Mouse (Mus musculus): ENCODE measurements around the gene Naa80.

DNA sequence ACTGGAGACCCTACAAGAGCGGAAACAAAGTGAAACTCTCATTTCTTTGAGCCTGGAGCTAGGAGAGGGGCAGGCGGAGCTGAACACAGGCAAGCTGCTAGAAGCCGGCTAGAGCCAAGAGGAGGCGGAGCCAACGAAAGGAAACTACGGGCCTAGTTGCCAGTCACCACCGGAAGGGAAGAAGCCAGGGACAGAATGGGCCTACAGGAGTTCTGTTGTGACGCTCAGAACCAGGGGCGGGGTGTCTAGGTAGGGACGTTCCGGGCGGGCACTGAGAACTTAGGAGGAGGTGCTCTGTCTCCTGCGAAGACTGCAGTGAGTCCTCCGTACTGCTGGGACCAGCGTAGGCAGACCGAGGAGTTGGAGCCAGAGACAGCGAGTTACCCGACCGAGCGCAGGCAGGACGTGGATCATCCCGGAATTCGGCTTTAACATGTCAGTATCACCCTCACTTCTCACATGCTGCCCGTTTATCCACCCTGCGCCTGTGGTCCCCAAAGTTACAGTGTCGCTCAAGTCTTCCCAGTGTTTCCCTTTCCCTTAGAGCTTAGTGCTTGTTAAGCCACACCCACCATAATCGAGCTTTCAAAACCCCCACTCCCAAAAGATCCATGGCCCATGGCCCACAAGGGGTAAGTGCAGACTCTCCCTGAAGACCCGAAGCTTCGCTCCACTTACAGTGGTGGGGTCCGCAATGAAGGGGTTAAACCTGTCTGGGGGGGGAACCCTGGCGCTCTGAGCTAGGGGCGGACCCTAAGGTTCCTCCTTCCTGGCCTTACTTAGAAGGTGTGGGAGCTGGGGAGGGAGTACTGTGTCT, 2.0 kb downstream of the Naa80 start, which contains the start of gene Hyal3:
- TF ChIP-seq CTCF (IDR thresholded peaks at IDR 0.05; ENCODE audit: extremely low read depth, insufficient read length, insufficient replicate concordance, low read depth, low read length), result no peak
- peak; percentile 93; the same call in 1 of the 2 replicates for TF ChIP-seq POLR2A (IDR thresholded peaks at IDR 0.05; ENCODE audit: low read depth, low read length)

All from small intestine, adult 2 months (tissue).